Mouse (Mus musculus) ES-Bruce4 (cell line): ENCODE measurements at regions not wholly inside any gene's neighbourhood (a gene's known extent, or its start where the extent isn't known, plus 50 kb on each side); places are given as distances from the start of the nearest gene placed in this dataset.

ENCODE experiments used
- H3K27ac ChIP-seq: 2 replicates; pipeline ENCODE4 v1.5.1; 2012; ENCODE audit warnings: low read length, inconsistent platforms; ENCODE audit not compliant: insufficient read depth
- H3K27me3 ChIP-seq: 2 replicates; pipeline ENCODE4 v1.6.1; 2012; ENCODE audit warnings: mild to moderate bottlenecking, low read length, inconsistent platforms; ENCODE audit not compliant: control insufficient read depth, poor library complexity, insufficient read depth, severe bottlenecking
- H3K36me3 ChIP-seq: 2 replicates; pipeline ENCODE4 v1.6.1; 2012; ENCODE audit warnings: inconsistent platforms, mild to moderate bottlenecking, low read length, moderate library complexity; ENCODE audit not compliant: control insufficient read depth, poor library complexity, insufficient read depth, severe bottlenecking
- H3K4me1 ChIP-seq: one replicate; pipeline ENCODE4 v1.8.1; 2011; ENCODE audit warnings: low read length; ENCODE audit not compliant: control insufficient read depth, insufficient read depth
- H3K4me3 ChIP-seq: 2 replicates; pipeline ENCODE4 v1.5.1; 2011; ENCODE audit warnings: low read depth, mild to moderate bottlenecking, low read length
- H3K9ac ChIP-seq: 2 replicates; pipeline ENCODE4 v1.6.1; 2012; ENCODE audit warnings: low read depth, mild to moderate bottlenecking, inconsistent platforms; ENCODE audit not compliant: poor library complexity, severe bottlenecking
- H3K9me3 ChIP-seq: replicated peaks from 2 replicates; pipeline ENCODE4 v1.6.1; 2012; ENCODE audit warnings: mild to moderate bottlenecking, low read length, inconsistent platforms; ENCODE audit not compliant: control insufficient read depth, poor library complexity, insufficient read depth, severe bottlenecking
- CTCF ChIP-seq: IDR thresholded peaks from one replicate; pipeline ENCODE4 v1.8.1; 2011; ENCODE audit warnings: low read depth, low read length
- EP300 ChIP-seq: IDR thresholded peaks from 2 replicates; pipeline ENCODE4 v1.6.1; 2011; ENCODE audit warnings: low read depth, low read length; ENCODE audit not compliant: insufficient read depth
- POLR2A ChIP-seq: IDR thresholded peaks from one replicate; pipeline ENCODE4 v1.8.1; 2011; ENCODE audit warnings: low read length; ENCODE audit not compliant: insufficient read depth

DNA sequence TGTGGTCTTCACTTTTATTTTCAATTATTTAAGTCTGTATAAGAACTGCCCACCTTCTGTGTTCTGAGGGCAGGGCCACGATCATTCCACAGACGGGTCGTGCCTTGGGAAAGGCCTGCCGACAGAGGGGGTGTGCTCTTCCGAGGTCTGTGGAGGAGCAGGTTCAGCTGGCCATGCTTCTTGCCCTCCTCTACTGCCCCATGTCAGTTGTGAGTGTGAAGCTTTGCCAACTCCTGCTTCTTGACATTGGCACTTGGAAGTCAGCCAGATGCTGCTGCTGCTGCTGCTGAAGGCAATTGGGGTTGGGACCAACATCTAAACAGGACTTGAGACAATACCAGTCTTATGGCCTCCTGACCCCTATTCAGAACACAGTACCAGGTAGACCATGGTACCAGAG, 68.6 kb upstream of the Vstm2b start:
- Histone ChIP-seq H3K9ac (no peak overlapping the region), H3K4me3 (no peak overlapping the region), H3K4me1 (no peaks in the 10 kb centered on the region), H3K9me3 (no peaks in the 10 kb centered on the region), H3K36me3 (no peaks in the 10 kb centered on the region), H3K27ac (no peak overlapping the region), H3K27me3 (no peaks in the 10 kb centered on the region; the same call in 1 of the 2 replicates)
- TF ChIP-seq POLR2A = no peak
- TF ChIP-seq EP300 = no peak

DNA sequence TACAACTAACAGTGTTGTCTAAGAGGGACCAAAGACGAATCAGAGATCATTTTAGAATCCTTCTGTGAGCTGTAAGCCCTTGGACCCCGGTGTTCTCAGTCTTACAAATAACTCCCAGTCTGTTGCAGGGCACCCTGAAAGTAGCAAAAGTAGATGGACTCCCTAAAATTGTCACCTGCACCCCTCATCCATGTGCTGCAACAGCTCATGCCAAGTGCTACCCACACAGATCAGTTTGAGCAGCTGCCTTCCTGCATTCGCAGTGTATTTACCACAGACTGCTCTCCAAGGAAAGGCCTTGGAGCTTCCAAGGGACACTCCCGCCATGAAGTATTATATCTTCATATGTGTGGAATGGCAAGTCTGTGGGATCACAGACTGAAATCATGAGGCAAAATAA, 66.5 kb upstream of the Vstm2b start:
- Histone ChIP-seq H3K9ac (no peak overlapping the region), H3K4me1 (no peaks in the 10 kb centered on the region), H3K9me3 (no peaks in the 10 kb centered on the region), H3K27ac (no peak overlapping the region), H3K4me3 (no peak overlapping the region), H3K36me3 (no peaks in the 10 kb centered on the region), H3K27me3 (no peaks in the 10 kb centered on the region; the same call in 1 of the 2 replicates)
- no peak for TF ChIP-seq POLR2A
- TF ChIP-seq CTCF = no peak
- no peak for TF ChIP-seq EP300

DNA sequence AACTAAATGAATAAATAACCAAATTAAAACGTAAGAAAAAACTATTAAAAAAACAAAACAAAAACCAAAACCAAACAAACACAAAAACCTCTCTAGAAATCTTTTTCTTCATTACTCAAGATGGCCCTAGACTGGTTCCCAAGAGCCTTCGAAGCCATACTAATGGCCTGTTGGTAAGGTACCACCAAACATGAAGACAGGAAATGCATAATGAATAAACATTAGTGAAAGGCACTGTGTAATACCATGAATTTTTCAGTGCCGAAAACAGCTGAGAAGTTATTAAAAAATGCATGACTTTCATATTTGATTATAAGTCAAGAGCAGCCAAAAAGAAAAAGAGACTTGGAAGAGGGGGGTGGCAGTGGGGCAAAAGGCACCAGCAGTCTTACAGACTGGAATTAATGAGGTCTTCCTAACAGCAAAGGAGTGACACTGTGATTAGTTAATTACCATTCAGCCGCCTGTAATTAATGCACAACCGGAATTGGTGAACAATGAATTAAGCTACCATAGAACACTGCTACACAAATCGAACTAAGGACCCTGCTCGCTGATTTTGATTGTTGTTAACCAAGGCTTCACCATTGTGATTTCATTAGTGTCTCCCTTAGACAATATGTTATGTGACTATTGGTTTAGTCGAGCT, 55.7 kb upstream of the Vstm2b start:
- no peaks in the 10 kb centered on the region for H3K27me3 ChIP-seq
- H3K4me3 ChIP-seq = no peak overlapping the region
- no peaks in the 10 kb centered on the region for H3K9me3 ChIP-seq
- no peak overlapping the region for H3K9ac ChIP-seq
- H3K4me1 ChIP-seq = no peaks in the 10 kb centered on the region
- no peak overlapping the region for H3K27ac ChIP-seq
- TF ChIP-seq CTCF (no peak), POLR2A (no peak), EP300 (no peak)
- H3K36me3 ChIP-seq = no peaks in the 10 kb centered on the region

DNA sequence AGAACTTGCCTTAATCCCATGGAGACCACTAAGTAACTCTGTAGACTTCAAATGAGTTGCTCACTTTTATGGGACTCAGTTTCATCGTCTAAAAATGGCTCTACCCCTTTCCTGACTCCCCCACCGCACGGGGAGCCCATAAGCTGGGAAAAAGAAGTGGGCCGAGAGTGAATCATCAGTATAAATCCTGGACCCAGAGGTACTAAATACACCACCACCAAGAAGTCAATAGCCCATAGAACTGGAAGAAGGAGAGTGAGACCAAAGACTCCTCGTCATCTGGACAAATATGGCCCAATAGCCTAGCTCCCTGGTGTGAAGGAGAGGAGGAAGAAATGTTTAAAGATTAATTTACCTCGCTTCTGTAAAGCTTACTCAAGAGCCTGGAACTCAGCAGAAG, 51.6 kb upstream of the Vstm2b start:
- Histone ChIP-seq H3K9ac (no peak overlapping the region), H3K36me3 (no peaks in the 10 kb centered on the region), H3K27me3 (no peaks in the 10 kb centered on the region), H3K9me3 (no peaks in the 10 kb centered on the region), H3K27ac (no peak overlapping the region), H3K4me1 (no peaks in the 10 kb centered on the region), H3K4me3 (no peak overlapping the region)
- no peak for TF ChIP-seq EP300
- no peak for TF ChIP-seq CTCF
- TF ChIP-seq POLR2A = no peak
